Mouse (Mus musculus): ENCODE measurements at regions not wholly inside any gene's neighbourhood (a gene's known extent, or its start where the extent isn't known, plus 50 kb on each side); places are given as distances from the start of the nearest gene placed in this dataset.

DNA sequence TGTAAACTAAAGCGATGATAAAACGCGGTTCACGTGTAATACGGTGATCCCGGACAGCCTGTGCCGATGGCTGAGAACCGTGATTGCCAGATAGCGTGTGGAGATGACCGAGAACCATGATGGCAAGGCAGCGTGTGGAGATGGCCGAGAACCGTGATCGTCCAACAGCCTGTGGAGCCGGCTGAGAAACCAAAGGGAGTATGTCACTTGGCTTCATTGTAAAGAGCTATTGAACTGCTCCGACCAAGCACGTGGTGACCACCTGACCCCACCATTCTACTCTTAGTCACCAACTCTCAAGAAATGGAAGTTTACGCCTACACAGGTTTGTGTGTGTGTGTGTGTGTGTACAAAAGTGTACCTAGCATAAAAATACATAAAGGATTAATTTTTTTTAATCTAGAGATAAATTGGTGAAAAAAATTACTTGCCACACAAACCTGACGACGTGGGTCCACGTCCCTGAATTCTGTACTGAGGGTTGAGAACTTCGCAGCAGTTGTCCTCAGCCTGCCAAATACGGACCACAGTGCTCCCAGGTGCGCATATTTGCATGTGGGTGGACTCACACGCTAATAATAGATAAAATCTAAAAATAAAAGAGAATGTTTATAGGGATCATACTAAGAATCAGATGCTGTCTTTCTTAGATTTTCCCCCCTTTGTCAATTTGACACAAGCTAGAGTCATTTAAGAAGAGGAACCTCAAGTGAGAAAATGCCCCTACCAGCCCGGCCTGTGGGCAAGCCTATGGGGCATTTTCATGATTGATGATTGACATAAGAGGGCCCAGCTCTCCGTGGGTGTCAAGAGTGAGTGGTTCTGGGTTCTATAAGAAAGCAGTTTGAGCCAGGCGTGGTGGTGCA, 56.6 kb upstream of the Mef2a start:
- no peak for DNase-seq (ENCODE audit: low spot score in 2 of 2)

DNA sequence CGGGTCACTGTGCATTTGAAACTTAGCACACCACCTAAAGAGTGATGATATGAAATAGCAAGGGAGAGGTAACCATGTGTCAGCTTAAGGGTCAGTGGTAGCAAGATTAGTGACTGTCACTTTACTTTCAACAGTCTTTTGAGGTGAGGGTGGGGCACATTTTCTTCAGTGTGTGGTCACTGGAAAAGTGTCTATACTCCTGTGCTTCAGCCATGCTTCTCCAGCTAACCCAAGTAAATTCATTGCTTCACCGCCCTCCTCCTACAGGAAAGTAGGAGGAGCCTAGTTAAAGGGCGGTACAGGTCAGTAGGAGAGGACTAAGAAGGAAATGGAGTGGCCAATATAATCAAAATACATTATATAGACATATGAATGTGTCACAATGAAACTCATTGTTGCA, 55.7 kb upstream of the Mef2a start:
- DNase-seq (ENCODE audit: low spot score in 2 of 2): no peak

DNA sequence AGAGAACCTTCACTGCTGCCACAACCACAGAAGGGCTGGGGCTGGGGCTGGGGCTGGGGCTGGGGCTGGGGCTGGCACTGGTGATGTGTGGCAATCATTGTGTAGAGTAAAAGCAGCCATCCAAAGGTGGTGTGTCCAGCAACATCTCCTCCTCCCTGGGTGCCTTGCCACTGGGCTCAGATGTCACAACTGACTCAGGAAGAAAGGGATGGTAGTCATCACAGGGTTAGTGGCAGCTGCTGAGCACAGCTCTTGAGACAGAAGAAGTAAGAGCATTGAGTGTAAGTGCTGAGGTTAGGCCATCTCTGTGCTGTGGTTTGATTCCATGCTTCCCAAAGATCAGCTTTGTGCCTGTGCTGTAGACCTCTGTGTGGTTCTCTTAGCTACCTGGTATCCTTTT, 53.4 kb upstream of the Mef2a start:
- no peak for DNase-seq (ENCODE audit: low spot score in 2 of 2)

GRCm38 (mm10) chr7:67425581-67425980, 52.9 kb upstream of the Mef2a start:
- DNase-seq (ENCODE audit: low spot score in 2 of 2): no peak

GRCm38 (mm10) chr7:67424810-67425485, 52.3 kb upstream of the Mef2a start:
- DNase-seq (ENCODE audit: low spot score in 2 of 2): no peak
